Mouse (Mus musculus) kidney, postnatal 36 days (tissue): ENCODE measurements around the gene Tcf25.
"Not testable (repeated sequence)": the region's sequence is repeated elsewhere in the genome, so short reads cannot be mapped to it uniquely, and the experiment has no call there.

Experiments
- DNase-seq, 2 experiments: peaks; one replicate each; pipeline ENCODE4 v3.0.0; 2021 to 2022; ENCODE audit warnings: mixed read lengths in 2 of 2

Tcf25 gene

GRCm38 (mm10) chr8:123411781-123412327 lies 38.3 kb downstream of the Tcf25 start:
- DNase-seq, result no peak

GRCm38 (mm10) chr8:123412560-123413170 lies 39.1 kb downstream of the Tcf25 start:
- DNase-seq, result no peak

- DNase-seq, result no peak
Measured at GRCm38 (mm10) chr8:123414255-123414654, 40.7 kb downstream of the Tcf25 start.

- DNase-seq, result not testable (repeated sequence)
Measured at GRCm38 (mm10) chr8:123414997-123415696, 41.6 kb downstream of the Tcf25 start.

- DNase-seq, result peak in 1 of 2 experiments; percentile 33
Measured at GRCm38 (mm10) chr8:123415967-123416943, 42.7 kb downstream of the Tcf25 start.

GRCm38 (mm10) chr8:123416944-123417555 lies 43.5 kb downstream of the Tcf25 start:
- DNase-seq, result no peak

GRCm38 (mm10) chr8:123419711-123420110 lies 46.2 kb downstream of the Tcf25 start:
- no peak for DNase-seq

GRCm38 (mm10) chr8:123420525-123421281 lies 47.1 kb downstream of the Tcf25 start:
- DNase-seq, result no peak

- no peak for DNase-seq
Measured at GRCm38 (mm10) chr8:123421325-123421724, 47.8 kb downstream of the Tcf25 start.

GRCm38 (mm10) chr8:123422056-123422780 lies 48.7 kb downstream of the Tcf25 start:
- DNase-seq, result peak; percentile 87 to 89

GRCm38 (mm10) chr8:123422781-123423159 lies 49.2 kb downstream of the Tcf25 start:
- no peak for DNase-seq

- DNase-seq, result peak; percentile 64 to 71
Measured at GRCm38 (mm10) chr8:123423441-123423840, 49.9 kb downstream of the Tcf25 start, which contains the start of gene Def8. Gene Def8, plus strand, starts transcription at chr8:123423527.

GRCm38 (mm10) chr8:123426511-123427509 lies 53.3 kb downstream of the Tcf25 start:
- DNase-seq, result no peak

GRCm38 (mm10) chr8:123427639-123428275 lies 54.2 kb downstream of the Tcf25 start:
- no peak for DNase-seq

- no peak for DNase-seq
Measured at GRCm38 (mm10) chr8:123428343-123428893, 54.9 kb downstream of the Tcf25 start.

- no peak for DNase-seq
Measured at GRCm38 (mm10) chr8:123428939-123429721, 55.6 kb downstream of the Tcf25 start.

GRCm38 (mm10) chr8:123429722-123430013 lies 56.1 kb downstream of the Tcf25 start:
- DNase-seq, result not testable (repeated sequence)

GRCm38 (mm10) chr8:123430936-123431335 lies 57.4 kb downstream of the Tcf25 start:
- not testable (repeated sequence) for DNase-seq
